Mouse (Mus musculus) cortical plate, adult 2 months (tissue): ENCODE results near the gene Atp11c.

Source experiments
- CTCF ChIP-seq: fragments of 200-500 bp; IDR thresholded peaks from 2 replicates; pipeline ENCODE4 v1.5.1; 2011; ENCODE audit warnings: mild to moderate bottlenecking, control low read depth, low read length; ENCODE audit not compliant: insufficient read depth; ENCODE audit errors: extremely low read depth
- POLR2A ChIP-seq: fragments of 200-500 bp; IDR thresholded peaks from 2 replicates; pipeline ENCODE4 v1.6.1; 2011; ENCODE audit warnings: mild to moderate bottlenecking, low read length, control low read depth; ENCODE audit not compliant: insufficient read depth; ENCODE audit errors: extremely low read depth

DNA sequence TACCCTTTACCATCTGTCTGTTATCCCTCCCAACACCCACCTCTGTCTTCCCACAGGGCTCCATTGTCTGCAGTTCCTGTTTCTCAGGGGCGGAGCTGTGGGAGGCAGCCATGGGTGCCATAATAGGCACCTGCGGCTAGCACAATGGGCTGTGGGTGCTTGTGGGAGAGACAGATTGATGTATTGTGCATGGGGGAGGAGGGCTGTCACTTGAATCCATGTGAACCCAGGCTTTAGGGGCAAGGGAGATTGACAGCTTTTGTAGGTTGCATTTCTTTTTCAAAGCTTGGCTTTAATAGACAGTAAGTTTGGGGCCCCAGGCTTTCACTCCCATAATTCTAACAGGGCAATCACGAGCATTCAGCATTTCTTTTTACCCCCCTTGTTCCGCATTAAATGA, 48.4 kb downstream of the Atp11c start:
- no peak for TF ChIP-seq POLR2A
- TF ChIP-seq CTCF, result no peak
